Mouse (Mus musculus) CH12.LX (cell line): ENCODE measurements around the gene Them4. TPM values are rescaled to one million over a fixed set of nuclear protein-coding genes. Genes with fewer than 3 reads are reported as not detected.

Experiments
- DNase-seq: peaks from one replicate; pipeline ENCODE4 v3.0.0-alpha.2; 2013; ENCODE audit errors: extremely low read depth
- H3K27ac ChIP-seq: 2 replicates; pipeline ENCODE4 v1.5.1; 2012; ENCODE audit warnings: low read depth, mild to moderate bottlenecking, control low read depth, moderate library complexity; ENCODE audit not compliant: insufficient read depth
- H3K27me3 ChIP-seq: replicated peaks from 2 replicates; pipeline ENCODE3; 2012; ENCODE audit warnings: inconsistent platforms
- H3K36me3 ChIP-seq, 2 experiments: replicated peaks in 1 of 2; 2 replicates each; pipeline versions ENCODE3 to v1.6.1; 2012; ENCODE audit warnings: inconsistent platforms in 1 of 2, low read length in 1 of 2, mild to moderate bottlenecking in 1 of 2, mixed read lengths in 1 of 2, moderate library complexity in 1 of 2; ENCODE audit not compliant: control insufficient read depth in 1 of 2, insufficient read depth in 1 of 2
- H3K4me1 ChIP-seq, 2 experiments: 2 replicates each; pipeline ENCODE4 v1.6.1; 2012; ENCODE audit warnings: inconsistent platforms in 1 of 2, moderate library complexity in 1 of 2; ENCODE audit not compliant: insufficient read depth in 2 of 2, control insufficient read depth in 1 of 2
- H3K4me2 ChIP-seq: 2 replicates; pipeline ENCODE4 v1.6.1; 2012; ENCODE audit warnings: low read depth, mild to moderate bottlenecking, control low read depth; ENCODE audit not compliant: poor library complexity, insufficient read depth, severe bottlenecking
- H3K4me3 ChIP-seq, 3 experiments: fragments of 150-350 bp in 1 of 3; sonication (generic) in 1 of 3; replicated peaks in 1 of 3; 2 replicates each; pipeline versions ENCODE3 to v1.5.1; 2011 to 2012; ENCODE audit warnings: low read depth in 2 of 3, low read length in 2 of 3, mild to moderate bottlenecking in 2 of 3, moderate library complexity in 2 of 3, control low read depth in 1 of 3, improper control_type of control experiment in 1 of 3, inconsistent platforms in 1 of 3, mixed read lengths in 1 of 3; ENCODE audit not compliant: poor library complexity in 1 of 3
- H3K79me2 ChIP-seq: replicated peaks from 2 replicates; pipeline ENCODE4 v1.6.1; 2012; ENCODE audit warnings: mild to moderate bottlenecking, moderate library complexity; ENCODE audit not compliant: control insufficient read depth, poor library complexity, insufficient read depth, severe bottlenecking; ENCODE audit errors: extremely low read depth
- H3K9ac ChIP-seq: 2 replicates; pipeline ENCODE4 v1.6.1; 2012; ENCODE audit warnings: low read depth, mild to moderate bottlenecking, control low read depth, moderate library complexity; ENCODE audit not compliant: insufficient read depth
- H3K9me3 ChIP-seq: replicated peaks from 2 replicates; pipeline ENCODE3; 2012; ENCODE audit warnings: low read length, inconsistent platforms, mixed read lengths
- BHLHE40 ChIP-seq: IDR thresholded peaks from 2 replicates; pipeline ENCODE4 v1.6.1; 2011; ENCODE audit warnings: mild to moderate bottlenecking, low read depth, low read length, improper control_type of control experiment
- CHD1 ChIP-seq: IDR thresholded peaks from 2 replicates; pipeline ENCODE4 v1.6.1; 2012; ENCODE audit warnings: low read depth, low read length, improper control_type of control experiment, inconsistent platforms
- CHD2 ChIP-seq: IDR thresholded peaks from 2 replicates; pipeline ENCODE4 v1.6.1; 2011; ENCODE audit warnings: low read length, improper control_type of control experiment
- E2F4 ChIP-seq: IDR thresholded peaks from 2 replicates; pipeline ENCODE4 v1.6.1; 2011; ENCODE audit warnings: low read depth, low read length, improper control_type of control experiment; ENCODE audit not compliant: insufficient replicate concordance
- ELF1 ChIP-seq: IDR thresholded peaks from 2 replicates; pipeline ENCODE4 v1.6.1; 2014; ENCODE audit warnings: low read depth, mild to moderate bottlenecking, inconsistent platforms, low read length, improper control_type of control experiment
- ETS1 ChIP-seq: conservative IDR thresholded peaks from 2 replicates; pipeline ENCODE4 v1.6.1; 2012; ENCODE audit warnings: low read depth, mild to moderate bottlenecking, inconsistent platforms, low read length, improper control_type of control experiment, moderate library complexity
- IRF4 ChIP-seq: IDR thresholded peaks from 2 replicates; pipeline ENCODE4 v1.6.1; 2014; ENCODE audit warnings: low read depth, mild to moderate bottlenecking, inconsistent platforms, low read length, improper control_type of control experiment
- KAT2A ChIP-seq: IDR thresholded peaks from 2 replicates; pipeline ENCODE4 v1.6.1; 2012; ENCODE audit warnings: low read length, improper control_type of control experiment, inconsistent platforms; ENCODE audit not compliant: insufficient replicate concordance
- MAFK ChIP-seq: IDR thresholded peaks from 2 replicates; pipeline ENCODE4 v1.6.1; 2011; ENCODE audit warnings: low read length, improper control_type of control experiment; ENCODE audit not compliant: insufficient replicate concordance
- MAZ ChIP-seq: IDR thresholded peaks from 2 replicates; pipeline ENCODE4 v1.6.1; 2012; ENCODE audit warnings: low read depth, mild to moderate bottlenecking, inconsistent platforms, low read length, improper control_type of control experiment, moderate library complexity
- MEF2A ChIP-seq: IDR thresholded peaks from 2 replicates; pipeline ENCODE4 v1.6.1; 2014; ENCODE audit warnings: low read depth, mild to moderate bottlenecking, inconsistent platforms, low read length, improper control_type of control experiment, borderline replicate concordance
- MXI1 ChIP-seq: IDR thresholded peaks from 2 replicates; pipeline ENCODE4 v1.6.1; 2011; ENCODE audit warnings: mild to moderate bottlenecking, low read depth, low read length, improper control_type of control experiment
- MYC ChIP-seq: IDR thresholded peaks from 2 replicates; pipeline ENCODE4 v1.6.1; 2011; ENCODE audit warnings: low read depth, mild to moderate bottlenecking, improper control_type of control experiment, low read length
- NELFE ChIP-seq: IDR thresholded peaks from 2 replicates; pipeline ENCODE4 v1.6.1; 2011; ENCODE audit warnings: low read depth, low read length, improper control_type of control experiment
- NRF1 ChIP-seq: IDR thresholded peaks from 2 replicates; pipeline ENCODE4 v1.6.1; 2014; ENCODE audit warnings: low read depth, mild to moderate bottlenecking, inconsistent platforms, low read length, improper control_type of control experiment, moderate library complexity
- PAX5 ChIP-seq: IDR thresholded peaks from 2 replicates; pipeline ENCODE4 v1.6.1; 2012; ENCODE audit warnings: low read length, inconsistent platforms, mixed read lengths
- POLR2A ChIP-seq: IDR thresholded peaks from 2 replicates; pipeline ENCODE4 v1.6.1; 2011; ENCODE audit warnings: low read depth, mild to moderate bottlenecking, improper control_type of control experiment, low read length
- RAD21 ChIP-seq: IDR thresholded peaks from 2 replicates; pipeline ENCODE4 v1.6.1; 2011; ENCODE audit warnings: low read depth, mild to moderate bottlenecking, low read length, improper control_type of control experiment, moderate library complexity
- RCOR1 ChIP-seq: conservative IDR thresholded peaks from 2 replicates; pipeline ENCODE4 v1.6.1; 2012; ENCODE audit warnings: low read depth, mild to moderate bottlenecking, inconsistent platforms, low read length, improper control_type of control experiment
- SMC3 ChIP-seq: IDR thresholded peaks from 2 replicates; pipeline ENCODE4 v1.6.1; 2011; ENCODE audit warnings: low read depth, low read length, improper control_type of control experiment
- TBP ChIP-seq: conservative IDR thresholded peaks from 2 replicates; pipeline ENCODE4 v1.6.1; 2011; ENCODE audit warnings: low read depth, low read length, improper control_type of control experiment
- TCF12 ChIP-seq: IDR thresholded peaks from 2 replicates; pipeline ENCODE4 v1.6.1; 2014; ENCODE audit warnings: low read depth, mild to moderate bottlenecking, inconsistent platforms, low read length, improper control_type of control experiment
- UBTF ChIP-seq: IDR thresholded peaks from 2 replicates; pipeline ENCODE4 v1.6.1; 2012; ENCODE audit warnings: low read depth, mild to moderate bottlenecking, inconsistent platforms, low read length, improper control_type of control experiment, moderate library complexity
- USF1 ChIP-seq: IDR thresholded peaks from 2 replicates; pipeline ENCODE4 v1.6.1; 2014; ENCODE audit warnings: low read depth, mild to moderate bottlenecking, inconsistent platforms, low read length, improper control_type of control experiment
- USF2 ChIP-seq: conservative IDR thresholded peaks from 2 replicates; pipeline ENCODE4 v1.6.1; 2011; ENCODE audit warnings: low read depth, low read length, improper control_type of control experiment
- ZKSCAN1 ChIP-seq: IDR thresholded peaks from 2 replicates; pipeline ENCODE4 v1.6.1; 2012; ENCODE audit warnings: low read depth, inconsistent platforms, low read length, improper control_type of control experiment, borderline replicate concordance
- ZMIZ1 ChIP-seq: IDR thresholded peaks from 2 replicates; pipeline ENCODE4 v1.6.1; 2012; ENCODE audit warnings: low read depth, mild to moderate bottlenecking, inconsistent platforms, low read length, improper control_type of control experiment
- ZNF384 ChIP-seq: IDR thresholded peaks from 2 replicates; pipeline ENCODE4 v1.6.1; 2012; ENCODE audit warnings: low read depth, low read length, improper control_type of control experiment, inconsistent platforms
- dilution Hi-C: fragments of 300-500 bp; cut with MboI; formaldehyde crosslinking; loops from 2 replicates; pipeline ENCODE4 v1.14.3; 2020; ENCODE audit warnings: low sequenced_read_pairs; ENCODE audit not compliant: extremely low pct_unique_long_range_greater_than_20kb, extremely low pct_ligation_motif_present
- in situ Hi-C: fragments of 300-500 bp; cut with MboI; formaldehyde crosslinking; loops from 3 replicates; pipeline ENCODE4 v1.14.3; 2019; ENCODE audit warnings: low sequenced_read_pairs, low pct_ligation_motif_present, low pct_unique_long_range_greater_than_20kb, mixed read lengths
- polyA plus RNA-seq: library from polyadenylated mRNA; unstranded; fragments of >175 nt; gene quantifications from 2 replicates; pipeline ENCODE4 v1.2.1, GENCODE M21; 2012; ENCODE audit warnings: low read depth; ENCODE audit not compliant: insufficient read length
- total RNA-seq, 2 experiments: library from RNA; depleted of rRNA; stranded (reverse); fragments of 300-350 nt in 1 of 2; fragments of >200 nt in 1 of 2; gene quantifications; 2 replicates each; pipeline ENCODE4 v1.2.3; 2012 to 2014

Them4 gene
- total and polyA plus RNA-seq, 3 experiments = 2.4 to 7.2 (median 3.6) TPM

DNA sequence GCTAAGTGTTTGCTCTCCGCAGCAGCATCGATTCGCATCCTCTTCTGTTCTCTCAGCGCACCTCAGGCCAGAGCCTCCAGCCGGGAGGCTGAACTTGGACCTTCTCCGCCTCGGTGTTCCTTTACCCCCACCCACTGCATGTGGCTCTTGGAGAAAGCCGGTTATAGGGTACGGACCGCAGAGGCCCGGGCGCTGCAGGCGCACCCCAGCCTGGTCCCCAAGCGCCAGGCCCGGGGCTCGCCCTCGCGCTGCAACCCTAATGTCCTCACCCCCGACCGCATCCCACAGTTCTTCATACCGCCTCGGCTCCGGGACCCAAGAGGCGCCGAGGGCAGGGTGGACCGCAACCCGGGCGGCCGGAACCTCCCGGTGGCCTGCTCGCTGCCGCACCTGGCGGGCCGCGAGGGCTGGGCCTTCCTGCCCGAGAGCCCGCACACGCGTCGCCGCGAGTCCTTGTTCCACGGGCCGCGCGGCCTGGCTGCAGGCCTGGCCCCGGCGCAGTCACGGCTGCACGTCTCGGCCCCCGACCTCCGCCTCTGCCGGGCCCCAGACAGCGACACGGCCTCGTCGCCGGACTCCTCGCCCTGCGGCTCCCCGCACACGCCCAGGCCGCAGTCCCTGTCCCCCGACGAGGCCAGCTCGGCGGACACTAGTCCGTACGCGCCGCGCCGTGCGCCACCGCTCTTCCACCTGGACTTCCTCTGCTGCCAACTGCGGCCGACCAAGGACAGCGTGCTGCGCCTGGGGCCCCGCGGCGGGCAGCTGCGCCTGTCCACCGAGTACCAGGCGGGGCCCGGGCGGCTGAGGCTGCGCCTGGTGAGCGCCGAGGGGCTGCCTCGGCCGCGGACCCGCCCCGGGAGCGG lies 53.6 kb downstream of the Them4 start:
- H3K9me3 ChIP-seq = peaks cover 10% of the 10 kb centered on the region
- no peak for DNase-seq
- TF ChIP-seq USF2 (no peak), MXI1 (no peak), ZKSCAN1 (no peak), CHD2 (no peak), RAD21 (no peak), MAZ (no peak), MEF2A (no peak), ETS1 (no peak), NELFE (no peak), RCOR1 (no peak), UBTF (no peak), ZNF384 (no peak), ZMIZ1 (no peak)
- TF ChIP-seq, all 38 proteins: peak for 0
- H3K27ac ChIP-seq = no peak overlapping the region
- H3K4me3 ChIP-seq = no peak overlapping the region
- H3K9ac ChIP-seq = no peak overlapping the region
- peaks cover 0 to 11% of the 10 kb centered on the region in 2 experiments for H3K36me3 ChIP-seq
- H3K4me2 ChIP-seq = no peak overlapping the region
- dilution Hi-C loops = no loop called here
- H3K27me3 ChIP-seq = no peaks in the 10 kb centered on the region
- no peaks in the 10 kb centered on the region for H3K79me2 ChIP-seq
- in situ Hi-C loops = no loop called here
- H3K4me1 ChIP-seq = peaks cover 0 to 9% of the 10 kb centered on the region in 2 experiments; a peak in 2 of 4 replicates

GRCm38 (mm10) chr3:94364154-94364526 lies 54.3 kb downstream of the Them4 start:
- H3K4me1 ChIP-seq = peaks cover 0 to 9% of the 10 kb centered on the region in 2 experiments; a peak in 2 of 4 replicates
- no peak overlapping the region for H3K4me3 ChIP-seq
- H3K27ac ChIP-seq = no peak overlapping the region
- H3K9ac ChIP-seq = no peak overlapping the region
- DNase-seq = no peak
- no peaks in the 10 kb centered on the region for H3K27me3 ChIP-seq
- in situ Hi-C loops = no loop called here
- H3K79me2 ChIP-seq = no peaks in the 10 kb centered on the region
- no peak overlapping the region for H3K4me2 ChIP-seq
- dilution Hi-C loops = no loop called here
- H3K36me3 ChIP-seq = peaks cover 0 to 11% of the 10 kb centered on the region in 2 experiments
- H3K9me3 ChIP-seq = peaks cover 10% of the 10 kb centered on the region
- TF ChIP-seq TBP = no peak
- TF ChIP-seq USF1 = no peak
- no peak for TF ChIP-seq CHD1
- no peak for TF ChIP-seq BHLHE40
- no peak for TF ChIP-seq PAX5
- no peak for TF ChIP-seq KAT2A
- TF ChIP-seq ELF1 = no peak
- no peak for TF ChIP-seq RAD21
- TF ChIP-seq POLR2A = no peak
- no peak for TF ChIP-seq MYC
- TF ChIP-seq MAZ = no peak
- TF ChIP-seq SMC3 = no peak
- no peak for TF ChIP-seq NRF1
- TF ChIP-seq ZKSCAN1 = no peak
- TF ChIP-seq IRF4 = no peak
- TF ChIP-seq E2F4 = no peak
- TF ChIP-seq TCF12 = no peak
- no peak for TF ChIP-seq MAFK
- TF ChIP-seq, all 38 proteins: peak for 0
